Mouse (Mus musculus) cerebellum, adult 11-12 months (tissue): ENCODE results near the gene Il27.
A peak's percentile ranks its signal among the peaks of the same experiment; 100 is the strongest.

Experiments used
- DNase-seq: peaks from one replicate; pipeline ENCODE4 v3.0.0; 2022

Il27 gene

GRCm38 (mm10) chr7:126594862-126595561 is at the start of gene Il27:
TSS of gene Il27 (minus strand) at chr7:126594941.
- no peak for DNase-seq

- no peak for DNase-seq
Measured at GRCm38 (mm10) chr7:126644345-126644744, 49.6 kb upstream of the Il27 start.

GRCm38 (mm10) chr7:126643244-126643617 is 48.5 kb upstream of the Il27 start:
- peak; percentile 41 for DNase-seq

- no peak for DNase-seq
Measured at GRCm38 (mm10) chr7:126642545-126643243, 48.0 kb upstream of the Il27 start.

GRCm38 (mm10) chr7:126636733-126637520 is 42.2 kb upstream of the Il27 start:
- DNase-seq, result no peak

GRCm38 (mm10) chr7:126635375-126635774 is 40.6 kb upstream of the Il27 start:
- no peak for DNase-seq

- no peak for DNase-seq
Measured at GRCm38 (mm10) chr7:126632478-126632877, 37.7 kb upstream of the Il27 start.

GRCm38 (mm10) chr7:126630824-126631518 is 36.2 kb upstream of the Il27 start, which contains the start of gene Nupr1:
TSS of gene Nupr1 (minus strand) at chr7:126630861.
- no peak for DNase-seq

GRCm38 (mm10) chr7:126629915-126630314 is 35.2 kb upstream of the Il27 start:
- no peak for DNase-seq

- no peak for DNase-seq
Measured at GRCm38 (mm10) chr7:126628111-126628510, 33.4 kb upstream of the Il27 start.

- DNase-seq, result no peak
Measured at GRCm38 (mm10) chr7:126625807-126626600, 31.3 kb upstream of the Il27 start.

- DNase-seq, result peak; percentile 3
Measured at GRCm38 (mm10) chr7:126625369-126625768, 30.6 kb upstream of the Il27 start.

GRCm38 (mm10) chr7:126624774-126625173 is 30.0 kb upstream of the Il27 start:
- no peak for DNase-seq

- no peak for DNase-seq
Measured at GRCm38 (mm10) chr7:126623381-126623780, 28.6 kb upstream of the Il27 start.

GRCm38 (mm10) chr7:126621452-126622359 is 27.0 kb upstream of the Il27 start:
- no peak for DNase-seq

- no peak for DNase-seq
Measured at GRCm38 (mm10) chr7:126619559-126620275, 25.0 kb upstream of the Il27 start.

- DNase-seq, result no peak
Measured at GRCm38 (mm10) chr7:126616707-126617106, 22.0 kb upstream of the Il27 start.

- no peak for DNase-seq
Measured at GRCm38 (mm10) chr7:126612736-126613135, 18.0 kb upstream of the Il27 start.

GRCm38 (mm10) chr7:126607796-126608195 is 13.1 kb upstream of the Il27 start:
- no peak for DNase-seq

- no peak for DNase-seq
Measured at GRCm38 (mm10) chr7:126607064-126607463, 12.3 kb upstream of the Il27 start.
